Mouse (Mus musculus): ENCODE data around the gene E2f1.

DNA sequence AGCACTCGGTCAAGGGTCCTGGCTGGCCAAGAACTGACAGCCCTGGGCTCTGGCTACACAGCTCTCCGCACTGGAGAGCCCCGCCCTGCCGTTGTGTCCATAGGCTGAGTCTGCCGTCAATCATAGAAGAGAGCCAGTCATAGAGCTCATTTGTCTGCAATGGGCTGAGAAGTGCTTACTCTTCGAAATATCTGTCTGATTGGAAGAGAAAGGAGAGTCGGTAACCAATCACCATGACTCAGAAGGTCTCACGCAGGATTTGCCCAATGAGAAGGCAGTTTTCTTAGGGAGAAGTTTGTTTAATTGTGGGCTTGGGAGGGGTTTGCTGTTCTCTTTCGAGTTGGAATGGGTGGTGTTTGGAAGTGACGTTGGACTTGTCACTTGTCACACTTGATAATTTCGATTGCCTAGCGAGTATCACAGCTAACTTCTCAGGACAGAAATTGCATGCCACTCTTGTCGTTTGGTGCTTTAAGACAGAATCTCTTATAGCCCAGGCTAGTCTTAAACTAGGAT, 34.0 kb upstream of the E2f1 start, which contains the start of gene Pxmp4:
- no peak for TF ChIP-seq CTCF (conservative IDR thresholded peaks at IDR 0.05; ENCODE audit: low read length)
- TF ChIP-seq NANOG (IDR thresholded peaks at IDR 0.05; ENCODE audit: borderline replicate concordance, low read length): no peak

Measured in E14TG2a.4 (cell line).